ENCODE assay signal across 8 mouse cellular contexts in the genomic region with DNA sequence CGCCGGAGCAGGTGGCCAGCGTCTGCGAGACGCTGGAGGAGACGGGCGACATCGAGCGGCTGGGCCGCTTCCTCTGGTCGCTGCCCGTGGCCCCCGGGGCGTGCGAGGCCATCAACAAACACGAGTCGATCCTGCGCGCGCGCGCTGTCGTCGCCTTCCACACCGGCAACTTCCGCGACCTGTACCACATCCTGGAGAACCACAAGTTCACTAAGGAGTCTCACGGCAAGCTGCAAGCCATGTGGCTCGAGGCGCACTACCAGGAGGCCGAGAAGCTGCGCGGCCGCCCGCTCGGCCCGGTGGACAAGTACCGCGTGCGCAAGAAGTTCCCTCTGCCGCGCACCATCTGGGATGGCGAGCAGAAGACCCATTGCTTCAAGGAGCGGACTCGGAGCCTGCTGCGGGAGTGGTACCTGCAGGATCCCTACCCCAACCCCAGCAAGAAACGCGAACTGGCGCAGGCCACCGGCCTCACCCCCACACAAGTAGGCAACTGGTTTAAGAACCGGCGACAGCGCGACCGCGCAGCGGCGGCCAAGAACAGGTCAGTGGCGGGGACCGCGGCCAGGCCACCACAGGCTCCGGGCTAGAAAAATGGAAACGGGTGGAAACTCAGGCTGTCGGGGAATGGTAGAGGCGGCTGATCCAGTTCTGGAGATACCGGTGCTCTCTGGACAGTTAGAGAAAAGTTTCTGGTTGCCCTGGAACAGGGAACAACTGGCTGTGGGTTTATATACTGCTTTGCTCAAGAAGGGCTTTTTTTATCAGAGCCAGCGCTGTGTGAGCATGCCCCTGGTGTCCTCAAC. TPM values are rescaled to one million over a fixed set of nuclear protein-coding genes. Genes with fewer than 3 reads are reported as not detected.
A peak's percentile ranks its signal among the peaks of the same experiment; 100 is the strongest.
DNase-seq lines count a peak whose midpoint lies in the region; ATAC-seq and TF ChIP-seq lines count a peak whose summit lies in the region.

No protein-coding gene starts in this region.

- WGBS in heart, embryonic 15.5 days = under 1% methylated on average over 67 of the region's 67 CpGs
- under 1% methylated on average over 65 of the region's 67 CpGs for WGBS in hindbrain, postnatal 0 days
- under 1% methylated on average over 66 of the region's 67 CpGs for WGBS in midbrain, postnatal 0 days

- DNase-seq in heart, adult 8-10 months (ENCODE audit: low spot score) = no peak
- DNase-seq in hindbrain, postnatal 0 days (ENCODE audit: low spot score) = no peak
- DNase-seq in midbrain, postnatal 0 days (ENCODE audit: low spot score) = no peak
- no peak for DNase-seq in adrenal gland, postnatal 25 days
- DNase-seq in cerebellum, adult 11-12 months = no peak

- no peak overlapping the region for H3K27ac ChIP-seq in heart, embryonic 15.5 days
- H3K27ac ChIP-seq in cortical plate, adult 2 months (ENCODE audit: insufficient read depth, low read length) = no peak overlapping the region
- no peak overlapping the region for H3K27ac ChIP-seq in hindbrain, postnatal 0 days
- H3K27ac ChIP-seq in midbrain, postnatal 0 days (ENCODE audit: low read depth, low read length) = peak overlapping the region; percentile 59

- TF ChIP-seq CTCF in cortical plate, adult 2 months (IDR thresholded peaks at IDR 0.05; ENCODE audit: extremely low read depth, insufficient read depth, low read length) = no peak
- no peak for TF ChIP-seq CTCF in hindbrain, postnatal 0 days (IDR thresholded peaks at IDR 0.05; ENCODE audit: low read depth)
- TF ChIP-seq CTCF in midbrain, postnatal 0 days (IDR thresholded peaks at IDR 0.05) = no peak

- no peak for TF ChIP-seq POLR2A in cortical plate, adult 2 months (IDR thresholded peaks at IDR 0.05; ENCODE audit: extremely low read depth, insufficient read depth, low read length)

- H3K9ac ChIP-seq in heart, embryonic 15.5 days = no peak overlapping the region
- no peak overlapping the region for H3K9ac ChIP-seq in hindbrain, postnatal 0 days (replicated peaks; ENCODE audit: low read length)
- H3K9ac ChIP-seq in midbrain, postnatal 0 days (replicated peaks; ENCODE audit: low read length, poor library complexity, severe bottlenecking) = peak overlapping the region; percentile 54

- H3K4me1 ChIP-seq in heart, embryonic 15.5 days (replicated peaks) = peaks cover 30% of the 10 kb centered on the region
- no peaks in the 10 kb centered on the region for H3K4me1 ChIP-seq in cortical plate, adult 2 months (ENCODE audit: control insufficient read depth, insufficient read depth, low read length)
- 0 out of 2 replicates have a peak, but pooled peaks cover 3% of the 10 kb centered on the region for H3K4me1 ChIP-seq in hindbrain, postnatal 0 days (ENCODE audit: insufficient read depth, low read length)
- H3K4me1 ChIP-seq in midbrain, postnatal 0 days (ENCODE audit: insufficient read depth, low read length) = no peaks in the 10 kb centered on the region

- peak overlapping the region; percentile 63 for H3K4me2 ChIP-seq in heart, embryonic 15.5 days
- peak overlapping the region; percentile 48 for H3K4me2 ChIP-seq in hindbrain, postnatal 0 days (ENCODE audit: low read depth, low read length)
- peak overlapping the region; percentile 41 for H3K4me2 ChIP-seq in midbrain, postnatal 0 days (ENCODE audit: low read depth, low read length, poor library complexity, severe bottlenecking)

- H3K27me3 ChIP-seq in heart, embryonic 15.5 days = peaks cover 96% of the 10 kb centered on the region
- H3K27me3 ChIP-seq in hindbrain, postnatal 0 days (ENCODE audit: insufficient read depth, low read length) = peaks cover 89% of the 10 kb centered on the region
- peaks cover 67% of the 10 kb centered on the region for H3K27me3 ChIP-seq in midbrain, postnatal 0 days (ENCODE audit: insufficient read depth, low read length)

- H3K36me3 ChIP-seq in heart, embryonic 15.5 days = no peaks in the 10 kb centered on the region
- no peaks in the 10 kb centered on the region for H3K36me3 ChIP-seq in hindbrain, postnatal 0 days (ENCODE audit: insufficient read depth, low read length)
- no peaks in the 10 kb centered on the region for H3K36me3 ChIP-seq in midbrain, postnatal 0 days (ENCODE audit: insufficient read depth, low read length)

- peak overlapping the region; percentile 35 for H3K4me3 ChIP-seq in heart, embryonic 15.5 days
- peak overlapping the region; percentile 32; the same call in 1 of the 2 replicates for H3K4me3 ChIP-seq in cortical plate, adult 2 months (ENCODE audit: insufficient read depth, low read length)
- peak overlapping the region; percentile 28 for H3K4me3 ChIP-seq in hindbrain, postnatal 0 days (ENCODE audit: low read length)
- peak overlapping the region; percentile 34 for H3K4me3 ChIP-seq in midbrain, postnatal 0 days (ENCODE audit: low read depth, low read length)

- H3K9me3 ChIP-seq in heart, embryonic 15.5 days (replicated peaks) = no peaks in the 10 kb centered on the region
- no peaks in the 10 kb centered on the region for H3K9me3 ChIP-seq in hindbrain, postnatal 0 days (ENCODE audit: low read length)
- H3K9me3 ChIP-seq in midbrain, postnatal 0 days (ENCODE audit: low read length) = no peaks in the 10 kb centered on the region

- no peak for ATAC-seq in heart, embryonic 15.5 days (replicated peaks; ENCODE audit: insufficient number of reproducible peaks, insufficient read depth, low FRiP score, low read depth)
- no peak for ATAC-seq in hindbrain, postnatal 0 days
- no peak for ATAC-seq in midbrain, postnatal 0 days (ENCODE audit: low FRiP score)
- no peak for ATAC-seq in megakaryocyte-erythroid progenitor cell, adult 5-6 weeks (replicated peaks; ENCODE audit: low FRiP score, low TSS enrichment, poor library complexity, severe bottlenecking)

RNA-seq across cellular contexts. Expression of a gene that starts 8.3 kb away (rescaled TPM):
- polyA plus RNA-seq in heart, embryonic 15.5 days (2015; fragmentation: Nextera tagmentation; extraction: Ambion mirVana) = not detected in 2 replicates
- total RNA-seq in heart, adult 8-10 months (2022) = not detected
- 0.06 and 2.3 TPM in 2 replicates for polyA plus RNA-seq in cortical plate, adult 2 months (2012; rRNA removed)
- 0.63 and 0.86 TPM in 2 replicates for total RNA-seq in hindbrain, postnatal 0 days (2014; rRNA removed)
- 1.1 TPM in 1 of 2 replicates, not detected in the other for polyA plus RNA-seq in hindbrain, postnatal 0 days (2015; fragmentation: Nextera tagmentation; extraction: Ambion mirVana)
- total RNA-seq in midbrain, postnatal 0 days (2014; rRNA removed) = 11.2 and 12.8 TPM in 2 replicates
- 23.3 and 28.0 TPM in 2 replicates for polyA plus RNA-seq in midbrain, postnatal 0 days (2015; fragmentation: Nextera tagmentation; extraction: Ambion mirVana)
- total RNA-seq in megakaryocyte-erythroid progenitor cell, adult 5-6 weeks (2014; fragmentation: Nextera tagmentation) = not detected in 2 replicates
- not detected in 2 replicates for total RNA-seq in megakaryocyte-erythroid progenitor cell, adult 5-6 weeks (2017)
- total RNA-seq in adrenal gland, postnatal 25 days (2021) = not detected in 2 replicates
